Mouse (Mus musculus) forebrain, embryonic 14.5 days (tissue): ENCODE results near the gene Scgb2b7. TPM values are rescaled to one million over a fixed set of nuclear protein-coding genes. Genes with fewer than 3 reads are reported as not detected.
"Not testable (repeated sequence)": the region's sequence is repeated elsewhere in the genome, so short reads cannot be mapped to it uniquely, and the experiment has no call there.

Source experiments
- ATAC-seq: fragments of 200-750 bp; cut with Nextera tagmentation; 2 replicates; pipeline ENCODE4 v1.8.0; 2017; ENCODE audit warnings: mild to moderate bottlenecking, moderate library complexity
- DNase-seq: peaks from one replicate; pipeline ENCODE4 v3.0.0-alpha.2; 2015; ENCODE audit warnings: low spot score
- H3K27ac ChIP-seq: fragments of 300-500 bp; sonication (generic); 2 replicates; pipeline ENCODE4 v1.5.1; 2014; ENCODE audit warnings: low read depth, mild to moderate bottlenecking, control low read depth, low read length, moderate library complexity
- H3K27me3 ChIP-seq: fragments of 300-500 bp; sonication (generic); replicated peaks from 2 replicates; pipeline ENCODE4 v1.6.1; 2014; ENCODE audit warnings: low read length, control low read depth, mixed read lengths; ENCODE audit not compliant: control insufficient read depth, insufficient read depth
- H3K36me3 ChIP-seq: fragments of 300-500 bp; sonication (generic); 2 replicates; pipeline ENCODE4 v1.6.1; 2014; ENCODE audit warnings: low read length, control low read depth; ENCODE audit not compliant: control insufficient read depth, insufficient read depth
- H3K4me1 ChIP-seq: fragments of 300-500 bp; sonication (generic); 2 replicates; pipeline ENCODE4 v1.6.1; 2014; ENCODE audit warnings: antibody characterized with exemption, low read length, control low read depth; ENCODE audit not compliant: control insufficient read depth, insufficient read depth
- H3K4me2 ChIP-seq: fragments of 300-500 bp; sonication (generic); 2 replicates; pipeline ENCODE4 v1.6.1; 2014; ENCODE audit warnings: mild to moderate bottlenecking, control low read depth, low read length
- H3K4me3 ChIP-seq: fragments of 300-500 bp; sonication (generic); 2 replicates; pipeline ENCODE4 v1.5.1; 2014; ENCODE audit warnings: low read depth, low read length, control low read depth
- H3K9ac ChIP-seq: fragments of 300-500 bp; sonication (generic); 2 replicates; pipeline ENCODE4 v1.6.1; 2014; ENCODE audit warnings: mild to moderate bottlenecking, low read length, control low read depth, moderate library complexity
- H3K9me3 ChIP-seq: fragments of 300-500 bp; sonication (generic); replicated peaks from 2 replicates; pipeline ENCODE4 v1.6.1; 2016; ENCODE audit warnings: low read length, control low read depth, mixed read lengths; ENCODE audit not compliant: control insufficient read depth
- WGBS: fragments of 180-500 bp; shearing (Covaris S2); extraction: QIAGEN DNeasy Blood & Tissue Kit; methylation state at CpG from one replicate; pipeline ENCODE4 v1.1.7; 2014; 5-methylcytosine and 5-hydroxymethylcytosine counted together
- polyA plus RNA-seq: library from polyadenylated mRNA; unstranded; fragments of >200 nt; fragmentation: Nextera tagmentation; extraction: Ambion mirVana; gene quantifications from 2 replicates; pipeline ENCODE4 v1.2.1, GENCODE M21; 2014

Scgb2b7 gene
- polyA plus RNA-seq = not detected in 2 replicates

GRCm38 (mm10) chr7:31705657-31706056 is at the start of gene Scgb2b7:
Gene Scgb2b7, minus strand, starts transcription at chr7:31705757.
- not testable (repeated sequence) for H3K9me3 ChIP-seq, H3K4me3 ChIP-seq, DNase-seq, H3K36me3 ChIP-seq, H3K9ac ChIP-seq, H3K4me1 ChIP-seq, ATAC-seq, H3K4me2 ChIP-seq, H3K27ac ChIP-seq, H3K27me3 ChIP-seq

GRCm38 (mm10) chr7:31712365-31712764 is 6.8 kb upstream of the Scgb2b7 start, which contains the start of gene Scgb1b7:
Gene Scgb1b7, plus strand, starts transcription at chr7:31712665.
- not testable (repeated sequence) for DNase-seq, H3K9ac ChIP-seq, ATAC-seq, H3K4me3 ChIP-seq, H3K4me2 ChIP-seq, H3K27me3 ChIP-seq, H3K27ac ChIP-seq, H3K9me3 ChIP-seq, H3K36me3 ChIP-seq, H3K4me1 ChIP-seq
- WGBS = no CpG with 5 or more reads among the region's 5 CpGs

Other genes with a start within 250 kb of the Scgb2b7 start
- not detected in 2 replicates for gene Scgb1b7, start 6.9 kb upstream of the Scgb2b7 start, polyA plus RNA-seq